Mouse (Mus musculus) cerebellum, postnatal 25 days (tissue): ENCODE data around the gene Nle1.
A peak's percentile ranks its signal among the peaks of the same experiment; 100 is the strongest.
"Not testable (repeated sequence)": the region's sequence is repeated elsewhere in the genome, so short reads cannot be mapped to it uniquely, and the experiment has no call there.

Experiments
- DNase-seq, 2 experiments: peaks; one replicate each; pipeline ENCODE4 v3.0.0; 2021; ENCODE audit warnings: mixed read lengths in 2 of 2

Nle1 gene

DNA sequence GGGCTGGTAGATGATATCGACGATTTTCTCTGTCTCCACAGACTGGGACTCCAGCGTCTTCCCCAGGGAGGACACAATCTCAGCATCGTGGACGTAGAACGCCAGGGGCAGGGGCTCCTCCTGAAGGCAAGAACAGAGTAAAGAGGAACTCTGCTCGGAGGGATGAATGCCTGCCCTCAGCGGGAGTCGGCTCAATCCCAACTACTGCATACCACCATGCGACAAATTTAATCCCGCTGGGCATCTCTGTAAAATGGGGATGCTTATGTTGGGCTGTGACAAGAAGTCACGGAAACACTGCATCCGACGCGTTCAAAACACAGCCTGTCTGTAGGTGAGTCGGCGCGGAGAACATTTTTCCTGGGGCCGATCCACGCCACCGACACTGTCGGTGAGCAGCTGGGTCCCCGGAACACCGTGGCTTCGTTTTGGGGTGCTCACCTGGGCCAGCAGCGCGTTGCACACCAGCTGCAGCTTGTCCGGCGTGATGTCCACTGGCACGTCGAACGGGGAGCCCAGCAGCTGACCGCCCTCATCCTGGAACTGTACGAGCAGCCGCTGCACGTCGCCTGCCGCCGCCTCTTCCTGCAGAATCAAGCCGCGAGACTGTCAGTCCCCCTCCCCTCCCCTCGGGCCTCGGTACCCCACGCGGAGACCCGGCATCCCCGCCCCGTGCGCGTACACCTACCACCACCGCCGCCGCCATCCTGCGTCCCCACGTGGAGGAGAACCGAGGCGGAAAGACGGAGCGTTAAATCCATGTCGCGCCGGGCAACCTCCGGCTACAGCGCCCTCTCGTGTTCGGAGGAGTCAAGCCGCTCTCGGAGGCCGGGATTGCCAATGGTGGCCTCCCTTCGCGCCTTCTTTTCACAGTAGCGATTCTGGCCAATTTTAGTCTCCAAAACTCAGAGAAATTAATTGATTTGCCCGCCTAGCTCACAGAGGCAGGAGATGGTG is at the start of gene Nle1:
Gene Nle1 (minus strand): TSS at position 761 of the 957 bp plus-strand sequence.
- DNase-seq: peak; percentile 95 to 97

DNA sequence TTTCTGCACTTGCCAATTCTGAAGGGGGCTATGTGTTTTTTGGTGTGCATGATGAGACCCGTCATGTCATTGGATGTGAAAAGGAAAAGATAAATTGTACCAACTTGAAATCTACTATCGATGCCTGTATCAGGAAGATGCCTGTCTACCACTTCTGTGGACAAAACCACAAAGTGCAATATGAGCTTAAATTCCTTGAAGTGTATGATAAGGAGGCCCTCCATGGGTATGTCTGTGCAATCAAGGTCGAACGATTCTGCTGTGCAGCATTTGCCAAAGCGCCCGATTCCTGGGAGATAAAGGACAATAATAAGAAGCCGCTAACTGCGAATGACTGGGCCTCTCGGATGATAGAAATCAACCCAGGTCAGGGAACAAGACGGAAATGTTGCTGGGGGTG is 48.7 kb upstream of the Nle1 start:
- DNase-seq: no peak

DNA sequence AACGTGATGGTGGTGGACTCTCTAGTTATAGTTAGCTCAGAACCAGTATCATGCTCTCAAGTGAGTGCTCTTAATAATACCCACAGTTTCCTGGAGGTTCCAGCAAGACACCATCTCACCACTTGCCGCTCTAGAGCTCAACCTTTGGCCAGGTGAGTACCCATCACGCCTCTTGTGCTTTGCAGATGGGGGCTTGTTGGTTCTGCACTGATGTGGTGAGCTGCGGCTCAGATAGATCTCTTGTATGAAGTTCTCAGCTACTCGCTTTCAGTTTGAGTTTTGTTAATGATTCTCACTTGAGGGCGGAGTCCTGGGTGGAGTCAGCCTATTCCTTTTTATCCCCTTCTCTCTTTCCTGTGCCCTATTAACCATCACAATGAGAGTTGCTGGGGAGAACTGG is 46.4 kb upstream of the Nle1 start:
- DNase-seq: no peak

DNA sequence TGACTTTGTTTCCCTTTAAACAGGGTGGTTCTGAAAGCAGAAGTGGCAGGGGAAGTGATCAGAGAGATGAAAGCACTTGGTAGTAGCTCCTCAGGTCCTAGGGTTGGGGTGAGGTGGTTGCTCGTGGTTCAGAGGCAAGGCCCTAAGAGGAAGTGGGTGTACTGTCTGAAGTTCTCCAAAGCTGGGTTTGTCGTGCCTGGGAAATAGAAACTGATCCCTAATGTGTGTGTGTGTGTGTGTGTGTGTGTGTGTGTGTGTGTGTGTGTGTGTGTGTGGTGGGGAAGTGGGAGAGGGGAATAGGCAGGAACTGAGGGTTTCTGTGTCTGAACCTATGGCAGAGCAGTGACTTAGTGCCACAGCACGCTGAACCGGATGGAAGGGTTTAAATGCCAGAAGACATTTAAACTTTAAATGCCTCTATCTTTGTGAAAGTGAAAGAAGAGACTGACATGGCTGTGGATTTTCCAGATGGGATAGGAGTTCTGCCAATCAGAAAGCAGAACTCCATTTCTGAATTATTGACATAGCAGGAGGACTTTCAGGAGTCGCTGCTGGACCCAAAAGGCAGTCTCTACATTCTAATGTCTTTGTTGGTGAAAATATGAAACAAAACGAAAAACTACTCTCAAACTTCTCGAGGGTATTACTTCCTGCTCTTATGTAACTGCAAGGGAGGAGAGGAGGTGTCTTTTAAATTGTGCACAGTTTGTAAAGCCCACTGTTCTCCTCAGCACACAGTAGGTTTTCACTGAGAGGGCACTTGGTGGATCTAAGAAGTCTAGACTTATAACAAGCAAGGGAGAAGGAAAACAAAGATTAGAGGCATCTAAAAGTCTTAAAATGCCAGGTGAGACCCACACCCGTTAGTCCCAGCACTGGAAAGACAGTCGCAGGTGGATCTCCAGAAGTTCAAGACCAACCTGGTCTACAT is 44.7 kb upstream of the Nle1 start:
- no peak for DNase-seq

DNA sequence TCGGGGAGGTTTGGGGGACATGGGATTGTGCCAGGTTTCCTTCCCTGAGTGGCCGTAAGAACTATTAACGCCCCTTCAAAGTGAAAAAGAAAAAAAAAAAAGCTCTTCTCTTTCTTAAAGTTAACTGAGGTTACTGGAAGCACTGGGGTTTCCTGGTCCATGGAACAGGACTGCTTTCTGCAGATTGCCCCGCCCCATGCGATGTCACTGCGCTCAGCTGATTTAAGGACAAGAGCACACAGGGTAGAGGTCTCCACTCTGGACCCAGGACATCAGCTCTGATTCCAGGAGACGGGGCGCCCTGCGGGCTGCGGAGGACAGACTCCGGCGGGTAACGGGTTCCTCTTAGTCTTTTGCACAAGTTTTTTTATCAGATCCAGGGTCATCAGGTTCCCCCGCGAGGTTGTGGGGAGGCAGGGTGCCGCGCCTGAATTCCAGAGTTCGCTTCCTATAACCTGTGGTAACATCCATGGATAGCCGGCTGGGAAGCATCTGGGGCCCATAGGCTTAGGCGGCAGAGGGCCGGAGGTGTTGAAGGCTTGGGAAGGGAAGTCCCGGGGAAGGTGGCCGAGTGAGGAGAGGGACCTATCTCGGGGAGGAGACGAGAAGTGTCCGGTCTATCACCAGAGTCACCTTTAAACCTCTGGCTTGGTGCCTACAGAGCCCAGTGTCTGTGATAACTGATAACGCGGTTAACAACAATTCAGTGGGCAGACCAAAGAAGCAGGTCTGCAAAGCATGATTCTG is 43.8 kb upstream of the Nle1 start:
- no peak for DNase-seq

DNA sequence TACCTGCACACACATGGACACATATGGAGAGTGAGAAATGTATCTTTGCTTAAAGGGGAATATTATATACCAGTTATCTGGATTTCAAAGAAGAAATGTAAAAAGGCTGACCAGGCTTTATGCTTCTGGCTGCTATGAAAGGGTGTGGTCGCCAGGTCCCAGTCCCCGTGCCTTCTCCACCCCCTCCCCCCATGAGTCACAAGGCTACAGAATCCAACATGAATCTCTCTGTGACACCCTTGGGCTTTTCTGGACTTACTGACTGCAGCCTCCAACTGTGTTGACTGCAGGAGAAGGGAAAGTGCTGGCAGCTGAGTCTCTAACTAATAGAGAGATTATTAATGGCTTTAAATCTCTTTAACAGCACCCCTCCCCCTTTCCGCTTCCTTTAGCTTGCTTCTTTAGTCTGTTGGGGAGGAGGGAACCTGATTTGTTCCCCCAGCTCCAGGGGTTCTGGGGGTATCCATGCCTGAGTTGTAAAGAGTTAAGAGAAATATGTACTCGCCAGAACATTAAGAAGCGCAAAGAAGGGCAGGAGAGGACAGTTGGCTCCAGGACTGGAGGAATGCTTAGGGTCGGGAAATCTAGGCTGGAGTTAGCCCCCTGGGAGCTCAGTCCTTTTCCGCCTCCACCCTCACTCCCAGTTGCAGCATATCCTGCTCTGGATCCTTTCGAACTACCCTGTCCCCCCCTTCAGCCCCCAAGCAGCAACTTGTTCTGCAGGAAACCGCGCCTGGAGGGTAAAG is 42.7 kb upstream of the Nle1 start, which contains the start of gene Slfn5:
Gene Slfn5 (plus strand): TSS at position 614 of the 746 bp plus-strand sequence.
- no peak for DNase-seq

DNA sequence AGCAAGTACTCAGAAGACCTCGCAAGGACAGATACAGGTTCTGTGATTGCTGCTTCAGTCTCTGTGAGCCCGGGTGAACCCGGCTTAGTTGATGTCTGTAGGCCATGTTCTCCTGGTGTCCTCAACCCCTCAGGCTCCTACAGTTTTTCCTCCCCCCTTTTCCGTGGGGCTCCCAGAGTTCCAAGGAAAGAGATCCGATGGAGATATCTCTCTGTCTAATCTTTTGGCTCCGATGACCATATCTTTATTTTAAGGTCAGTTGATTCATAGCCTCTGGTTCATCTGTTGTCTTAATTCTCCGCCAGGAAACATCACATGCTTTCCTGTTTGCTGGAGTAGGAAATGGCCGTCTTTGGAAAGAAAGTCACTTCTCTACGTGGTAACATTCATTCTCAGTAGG is 40.8 kb upstream of the Nle1 start:
- DNase-seq: no peak

DNA sequence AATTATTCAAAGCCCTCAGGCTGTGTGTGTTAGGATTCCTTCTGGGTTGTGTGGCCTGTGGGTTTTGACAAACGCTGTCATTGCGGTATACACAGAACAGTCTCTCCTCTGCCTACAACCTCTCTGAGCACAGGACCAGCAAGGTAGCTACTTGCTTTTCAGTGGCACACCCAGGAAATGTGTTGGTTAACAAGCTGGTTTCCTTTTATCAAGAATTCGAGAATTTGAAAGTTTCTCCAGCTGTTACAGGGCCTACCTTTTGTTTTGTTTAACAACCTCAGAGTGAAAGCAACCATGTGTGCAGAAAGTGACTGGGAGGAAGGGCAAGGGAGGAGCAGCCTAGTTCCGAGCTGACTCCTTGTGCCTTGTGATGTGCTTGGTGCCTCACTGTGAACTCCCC is 39.2 kb upstream of the Nle1 start:
- DNase-seq: no peak

DNA sequence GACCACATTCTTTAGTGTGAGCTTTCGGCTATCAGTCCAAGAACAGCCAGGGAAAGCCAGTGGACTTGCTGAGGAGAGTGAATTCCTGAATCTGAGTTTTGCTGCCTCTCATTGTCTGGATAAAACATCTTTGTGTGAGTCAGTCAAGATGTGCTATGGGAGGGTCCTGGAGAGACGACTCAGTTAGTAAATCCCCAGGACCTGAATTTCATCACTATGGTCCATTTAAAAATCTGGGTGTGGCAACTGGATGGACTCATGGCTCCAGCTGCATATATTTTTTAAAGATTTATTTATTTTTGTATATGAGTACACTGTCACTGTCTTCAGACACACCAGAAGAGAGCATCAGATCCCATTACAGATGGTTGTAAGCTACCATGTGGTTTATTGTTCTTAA is 37.4 kb upstream of the Nle1 start:
- no peak for DNase-seq

DNA sequence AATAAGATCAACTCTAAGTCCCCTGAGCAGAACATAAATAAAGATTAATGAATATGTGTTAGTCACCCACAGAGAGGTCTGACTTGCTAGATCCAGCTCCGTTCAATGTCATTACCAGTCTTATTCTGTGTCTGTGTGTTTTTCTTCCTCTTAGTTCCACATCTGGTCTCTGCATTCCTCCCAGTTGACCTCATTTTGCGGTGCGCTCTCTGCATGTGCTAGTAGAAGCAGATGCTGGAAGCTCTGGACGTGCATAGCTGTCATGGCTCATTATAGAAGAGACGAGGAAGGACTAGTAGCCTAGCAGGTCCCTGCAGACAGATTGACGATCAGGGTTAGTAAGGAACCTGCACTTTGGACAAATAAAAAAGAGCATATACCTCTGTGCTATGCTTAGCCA is 35.1 kb upstream of the Nle1 start:
- no peak for DNase-seq

DNA sequence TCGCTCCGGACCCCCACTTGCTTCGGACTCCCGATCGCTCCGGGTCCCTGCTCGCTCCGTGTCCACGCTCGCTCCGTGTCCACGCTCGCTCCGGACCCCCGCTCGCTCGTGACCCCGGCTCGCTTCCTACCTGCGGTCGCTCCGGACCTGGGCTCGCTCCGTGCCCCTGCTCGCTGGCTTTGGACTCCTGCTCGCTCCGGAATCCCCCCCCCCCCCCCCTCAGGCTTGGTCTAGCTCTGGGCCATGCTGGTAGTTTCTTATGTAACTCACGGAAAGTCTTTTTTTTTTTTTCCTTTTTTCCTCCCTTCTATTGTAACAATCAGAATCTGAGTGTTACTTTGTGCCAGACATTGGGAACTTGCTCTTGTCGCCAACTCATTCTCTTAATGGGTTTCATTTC is 25.0 kb upstream of the Nle1 start:
- no peak for DNase-seq

DNA sequence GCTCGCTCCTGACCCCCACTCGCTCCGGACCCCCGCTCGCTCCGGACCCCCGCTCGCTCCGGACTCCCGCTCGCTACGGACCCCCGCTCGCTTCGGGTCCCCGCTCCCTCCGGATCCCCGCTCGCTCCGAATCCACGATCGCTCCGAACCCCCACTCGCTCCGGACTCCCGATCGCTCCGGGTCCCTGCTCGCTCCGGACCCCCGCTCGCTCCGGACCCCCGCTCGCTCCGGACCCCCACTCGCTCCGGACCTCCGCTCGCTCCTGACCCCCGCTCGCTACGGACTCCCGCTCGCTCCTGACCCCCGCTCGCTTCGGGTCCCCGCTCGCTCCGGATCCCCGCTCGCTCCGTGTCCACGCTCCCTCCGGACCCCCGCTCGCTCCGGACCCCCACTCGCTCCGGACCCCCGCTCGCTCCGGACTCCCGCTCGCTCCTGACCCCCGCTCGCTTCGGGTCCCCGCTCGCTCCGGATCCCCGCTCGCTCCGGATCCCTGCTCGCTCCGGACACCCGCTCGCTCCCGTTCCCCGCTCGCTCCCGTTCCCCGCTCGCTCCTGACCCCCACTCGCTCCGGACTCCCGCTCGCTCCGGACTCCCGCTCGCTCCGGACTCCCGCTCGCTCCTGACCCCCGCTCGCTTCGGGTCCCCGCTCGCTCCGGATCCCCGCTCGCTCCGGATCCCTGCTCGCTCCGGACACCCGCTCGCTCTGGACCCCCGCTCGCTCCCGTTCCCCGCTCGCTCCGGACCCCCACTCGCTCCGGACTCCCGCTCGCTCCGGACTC is 23.6 kb upstream of the Nle1 start:
- DNase-seq: peak in 1 of 2 experiments; percentile 23

DNA sequence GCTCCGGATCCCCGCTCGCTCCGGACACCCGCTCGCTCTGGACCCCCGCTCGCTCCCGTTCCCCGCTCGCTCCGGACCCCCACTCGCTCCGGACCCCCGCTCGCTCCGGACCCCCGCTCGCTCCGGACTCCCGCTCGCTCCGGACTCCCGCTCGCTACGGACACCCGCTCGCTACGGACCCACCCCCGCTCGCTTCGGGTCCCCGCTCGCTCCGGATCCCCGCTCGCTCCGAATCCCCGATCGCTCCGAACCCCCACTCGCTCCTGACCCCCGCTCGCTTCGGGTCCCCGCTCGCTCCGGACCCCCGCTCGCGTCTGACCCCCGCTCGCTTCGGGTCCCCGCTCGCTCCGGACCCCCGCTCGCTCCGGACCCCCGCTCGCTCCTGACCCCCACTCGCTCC is 22.9 kb upstream of the Nle1 start:
- not testable (repeated sequence) for DNase-seq

DNA sequence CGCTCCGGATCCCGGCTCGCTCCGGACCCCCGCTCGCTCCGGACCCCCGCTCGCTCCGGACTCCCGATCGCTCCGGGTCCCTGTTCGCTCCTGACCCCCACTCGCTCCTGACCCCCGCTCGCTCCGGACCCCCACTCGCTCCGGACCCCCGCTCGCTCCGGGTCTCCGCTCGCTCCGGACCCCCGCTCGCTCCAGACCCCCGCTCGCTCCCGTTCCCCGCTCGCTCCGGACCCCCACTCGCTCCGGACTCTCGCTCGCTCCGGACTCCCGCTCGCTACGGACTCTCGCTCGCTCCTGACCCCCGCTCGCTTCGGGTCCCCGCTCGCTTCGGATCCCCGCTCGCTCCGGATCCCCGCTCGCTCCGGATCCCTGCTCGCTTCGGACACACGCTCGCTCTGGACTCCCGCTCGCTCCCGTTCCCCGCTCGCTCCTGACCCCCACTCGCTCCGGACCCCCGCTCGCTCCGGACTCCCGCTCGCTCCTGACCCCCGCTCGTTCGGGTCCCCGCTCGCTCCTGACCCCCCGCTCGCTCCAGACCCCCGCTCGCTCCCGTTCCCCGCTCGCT is 22.3 kb upstream of the Nle1 start:
- DNase-seq: peak in 1 of 2 experiments; percentile 37

DNA sequence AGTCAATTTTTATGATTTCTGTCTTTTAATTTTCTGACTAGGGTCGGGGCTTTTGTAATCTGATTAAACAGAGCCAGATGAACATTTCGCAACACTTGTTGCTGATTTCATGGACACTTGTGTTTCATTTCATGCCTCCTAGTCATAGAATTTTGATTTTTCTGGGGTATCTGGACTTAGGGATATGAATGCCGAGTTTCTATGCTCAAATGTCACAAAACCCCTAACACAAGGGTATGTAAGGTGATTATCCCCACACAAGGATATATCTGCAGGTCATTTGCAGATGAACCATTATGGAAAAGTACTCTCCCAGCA is 21.4 kb upstream of the Nle1 start:
- DNase-seq: no peak

DNA sequence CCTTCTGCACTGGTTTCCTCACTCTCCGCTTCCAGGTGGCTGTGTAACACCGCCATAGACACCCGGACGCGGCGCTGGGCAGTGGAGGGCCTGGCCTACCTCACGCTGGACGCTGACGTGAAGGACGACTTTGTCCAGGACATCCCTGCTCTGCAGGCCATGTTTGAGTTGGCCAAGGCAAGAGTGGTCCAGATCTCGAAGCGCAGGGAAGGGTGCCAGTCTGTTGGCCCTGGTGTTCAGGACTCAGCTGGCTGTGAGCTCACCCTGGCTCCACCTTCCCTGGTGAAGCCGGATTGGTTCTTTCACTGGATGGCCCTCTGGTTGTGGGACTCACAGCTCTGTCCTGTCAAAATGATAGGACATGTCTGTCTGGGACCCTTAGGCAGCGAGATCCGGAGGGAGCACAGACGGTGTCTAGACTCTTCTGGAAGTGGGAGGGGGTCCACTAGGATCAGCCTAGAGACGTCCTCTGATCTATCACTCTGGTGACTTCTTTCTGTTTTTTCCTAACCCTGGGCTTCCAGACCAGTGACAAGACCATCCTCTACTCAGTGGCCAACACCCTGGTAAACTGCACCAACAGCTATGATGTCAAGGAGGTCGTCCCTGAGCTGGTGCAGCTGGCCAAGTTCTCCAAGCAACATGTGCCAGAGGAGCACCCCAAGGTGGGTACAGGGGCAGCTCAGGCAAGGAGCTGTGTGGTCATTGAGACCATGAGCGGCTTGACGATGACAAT is 20.9 kb upstream of the Nle1 start:
- DNase-seq: no peak

DNA sequence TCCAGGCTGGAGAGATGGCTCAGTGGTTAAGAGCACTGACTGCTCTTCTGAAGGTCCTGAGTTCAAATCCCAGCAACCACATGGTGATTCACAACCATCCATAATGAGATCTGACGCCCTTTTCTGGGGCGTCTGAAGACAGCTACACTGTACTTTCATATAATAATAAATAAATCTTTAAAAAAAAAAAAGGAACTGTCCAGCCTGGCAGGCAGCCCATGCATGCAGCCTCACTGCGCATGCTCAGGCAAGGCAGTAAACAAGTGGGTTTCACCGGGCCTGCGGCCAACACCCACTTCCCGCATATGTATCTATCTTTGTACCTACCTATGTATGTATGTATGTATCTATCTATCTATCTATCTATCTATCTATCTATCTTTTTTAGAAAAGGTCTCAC is 15.7 kb upstream of the Nle1 start:
- not testable (repeated sequence) for DNase-seq

DNA sequence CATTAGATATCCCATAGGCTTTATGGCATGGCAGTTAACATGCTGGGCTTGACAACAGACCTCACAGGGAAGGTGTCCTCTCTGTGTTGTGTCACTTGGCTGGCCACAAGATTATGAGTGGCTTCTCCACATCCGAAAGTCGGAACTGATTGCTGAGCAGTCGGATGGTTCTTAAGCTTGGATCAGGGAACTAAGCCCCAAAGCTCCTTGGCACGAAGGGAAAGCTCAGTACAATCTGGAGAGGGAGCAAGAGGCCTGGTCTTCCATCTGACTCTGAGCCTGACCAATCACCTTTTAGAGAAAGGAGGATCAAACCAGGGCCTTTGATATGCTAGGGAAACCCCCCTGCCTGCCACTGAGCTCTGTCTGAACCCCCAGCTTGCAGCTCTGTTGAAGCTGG is 13.5 kb upstream of the Nle1 start:
- no peak for DNase-seq

DNA sequence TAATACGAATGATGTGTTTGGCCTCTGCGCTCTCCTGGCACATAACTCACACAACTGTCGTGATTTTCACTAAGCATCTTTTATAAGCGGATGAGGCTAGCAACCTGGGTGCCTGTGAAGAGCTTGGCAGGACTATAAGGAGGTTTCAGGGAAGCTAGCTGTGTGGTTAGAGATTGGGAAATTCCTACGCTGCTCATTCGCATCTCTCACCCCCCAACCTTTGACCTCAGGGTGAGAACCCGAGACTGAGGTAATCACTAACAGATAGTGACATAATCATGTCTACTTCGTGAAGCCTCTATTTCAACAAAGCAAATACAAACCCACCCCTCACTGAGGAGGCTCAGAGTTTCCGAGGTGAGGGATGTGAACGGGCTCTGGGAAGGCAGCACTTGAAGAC is 12.6 kb upstream of the Nle1 start:
- no peak for DNase-seq

DNA sequence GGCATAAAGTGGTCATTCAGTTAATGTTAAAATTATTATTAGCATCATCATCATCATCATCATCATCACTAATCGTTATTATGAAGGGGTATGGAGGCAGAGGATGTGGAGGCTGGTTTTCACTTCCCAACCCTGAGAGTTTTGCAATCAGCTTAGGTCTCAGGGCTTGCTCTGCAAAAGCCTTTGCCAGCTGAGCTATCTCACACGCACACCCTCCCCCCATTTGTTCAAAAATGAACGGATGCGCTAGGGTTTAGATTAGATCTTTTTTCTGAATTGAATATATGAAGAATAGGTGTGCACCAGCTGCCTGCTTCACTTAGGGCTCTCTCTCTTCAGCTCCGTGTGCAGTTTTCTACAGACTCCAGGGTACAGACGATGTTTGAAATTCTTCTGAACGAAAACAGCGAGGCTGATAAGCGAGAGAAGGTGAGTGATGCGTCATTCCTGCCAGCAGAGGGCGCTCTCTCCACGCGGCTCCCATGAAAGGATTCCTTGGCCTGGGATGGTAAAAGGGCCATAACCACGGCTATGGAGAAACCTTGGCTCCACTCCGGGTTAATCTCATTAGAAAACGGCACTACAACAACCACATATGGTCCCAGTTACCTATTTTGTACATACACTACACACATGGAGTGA is 6.6 kb upstream of the Nle1 start:
- DNase-seq: peak; percentile 84 to 89
